Mouse (Mus musculus): Measurements from ENCODE around the gene Ccdc146. TPM values are rescaled to one million over a fixed set of nuclear protein-coding genes. Genes with fewer than 3 reads are reported as not detected.

Gene Ccdc146
- total RNA-seq (2021): 1 to 10 TPM; 1.7 to 4.2 TPM
- long read RNA-seq, experiment 1, partial matches to known transcripts: 4 of 8 reads
- long read RNA-seq, experiment 1, other reads (novel, unspliced or antisense): 1 of 8 reads
- long read RNA-seq, experiment 2, partial matches to known transcripts: 5 of 12 reads
- long read RNA-seq, experiment 2, other reads (novel, unspliced or antisense): 4 of 12 reads

- peak; percentile 95 for DNase-seq
Measured at GRCm38 (mm10) chr5:21424614-21425602, at the start of gene Ccdc146, which contains the start of gene Fam185a. Gene Ccdc146, minus strand, starts transcription at chr5:21424677. Gene Fam185a, plus strand, starts transcription at chr5:21424958.

GRCm38 (mm10) chr5:21468100-21468499 lies 43.6 kb upstream of the Ccdc146 start:
- no peak for DNase-seq

GRCm38 (mm10) chr5:21467387-21467786 lies 42.9 kb upstream of the Ccdc146 start:
- no peak for DNase-seq

- DNase-seq: peak; percentile 25
Measured at GRCm38 (mm10) chr5:21440833-21441530, 16.5 kb upstream of the Ccdc146 start.

GRCm38 (mm10) chr5:21439446-21440110 lies 15.1 kb upstream of the Ccdc146 start:
- no peak for DNase-seq

- no peak for DNase-seq
Measured at GRCm38 (mm10) chr5:21438428-21438827, 14.0 kb upstream of the Ccdc146 start.

GRCm38 (mm10) chr5:21436471-21436975 lies 12.0 kb upstream of the Ccdc146 start:
- DNase-seq: no peak

GRCm38 (mm10) chr5:21434148-21434929 lies 9.9 kb upstream of the Ccdc146 start:
- no peak for DNase-seq

GRCm38 (mm10) chr5:21426666-21427065 lies 2.2 kb upstream of the Ccdc146 start:
- no peak for DNase-seq

GRCm38 (mm10) chr5:21420609-21421008 lies 3.9 kb downstream of the Ccdc146 start:
- no peak for DNase-seq

GRCm38 (mm10) chr5:21418613-21419012 lies 5.9 kb downstream of the Ccdc146 start:
- no peak for DNase-seq

GRCm38 (mm10) chr5:21414116-21414820 lies 10.2 kb downstream of the Ccdc146 start:
- DNase-seq: no peak

- DNase-seq: no peak
Measured at GRCm38 (mm10) chr5:21413322-21413721, 11.2 kb downstream of the Ccdc146 start.

GRCm38 (mm10) chr5:21412056-21412455 lies 12.4 kb downstream of the Ccdc146 start:
- DNase-seq: no peak

GRCm38 (mm10) chr5:21411261-21411666 lies 13.2 kb downstream of the Ccdc146 start:
- DNase-seq: no peak

GRCm38 (mm10) chr5:21395205-21395840 lies 29.2 kb downstream of the Ccdc146 start:
- no peak for DNase-seq

- DNase-seq: no peak
Measured at GRCm38 (mm10) chr5:21394562-21394961, 29.9 kb downstream of the Ccdc146 start.

- no peak for DNase-seq
Measured at GRCm38 (mm10) chr5:21391616-21392384, 32.7 kb downstream of the Ccdc146 start.

GRCm38 (mm10) chr5:21388855-21389254 lies 35.6 kb downstream of the Ccdc146 start:
- DNase-seq: no peak

Data from gastrocnemius, postnatal 25 days (tissue).